Mouse (Mus musculus) spleen, adult 2 months (tissue): ENCODE results near the gene Nfe2l3.

Experiments used
- CTCF ChIP-seq: fragments of 200-500 bp; IDR thresholded peaks from 2 replicates; pipeline ENCODE4 v1.5.1; 2011; ENCODE audit warnings: mild to moderate bottlenecking, inconsistent platforms; ENCODE audit not compliant: insufficient read depth, insufficient read length, insufficient replicate concordance; ENCODE audit errors: extremely low read depth
- POLR2A ChIP-seq: fragments of 200-500 bp; IDR thresholded peaks from 2 replicates; pipeline ENCODE4 v1.6.1; 2011; ENCODE audit warnings: low read depth, low read length, inconsistent platforms

GRCm38 (mm10) chr6:51460021-51460360 is 27.5 kb downstream of the Nfe2l3 start:
- no peak for TF ChIP-seq POLR2A
- TF ChIP-seq CTCF = no peak
